Mouse (Mus musculus) liver, postnatal 0 days (tissue): Measurements from ENCODE around the gene Nrtn. TPM values are rescaled to one million over a fixed set of nuclear protein-coding genes. Genes with fewer than 3 reads are reported as not detected.

ENCODE experiments used
- ATAC-seq: fragments of 200-750 bp; cut with Nextera tagmentation; 2 replicates; pipeline ENCODE4 v1.8.0; 2017; ENCODE audit warnings: mild to moderate bottlenecking, moderate library complexity
- DNase-seq: peaks from one replicate; pipeline ENCODE4 v3.0.0-alpha.2; 2016
- H3K27ac ChIP-seq: fragments of 300-500 bp; sonication (generic); 2 replicates; pipeline ENCODE4 v1.5.1; 2014; ENCODE audit warnings: antibody characterized with exemption, moderate library complexity, mild to moderate bottlenecking, low read depth
- H3K27me3 ChIP-seq: fragments of 300-500 bp; sonication (generic); 2 replicates; pipeline ENCODE4 v1.6.1; 2014; ENCODE audit warnings: low read length, control low read depth, mixed read lengths; ENCODE audit not compliant: insufficient read depth
- H3K36me3 ChIP-seq: fragments of 300-500 bp; sonication (generic); replicated peaks from 2 replicates; pipeline ENCODE4 v1.6.1; 2014; ENCODE audit warnings: mild to moderate bottlenecking, control low read depth, low read length, moderate library complexity, mixed read lengths; ENCODE audit not compliant: insufficient read depth
- H3K4me1 ChIP-seq: fragments of 300-500 bp; sonication (generic); 2 replicates; pipeline ENCODE4 v1.6.1; 2014; ENCODE audit warnings: antibody characterized with exemption, mild to moderate bottlenecking, control low read depth; ENCODE audit not compliant: insufficient read depth
- H3K4me2 ChIP-seq: fragments of 300-500 bp; sonication (generic); 2 replicates; pipeline ENCODE4 v1.6.1; 2014; ENCODE audit warnings: low read depth, mild to moderate bottlenecking, low read length, moderate library complexity, mixed read lengths
- H3K4me3 ChIP-seq: fragments of 300-500 bp; sonication (generic); 2 replicates; pipeline ENCODE4 v1.5.1; 2014; ENCODE audit warnings: low read depth, low read length
- H3K9ac ChIP-seq: fragments of 300-500 bp; sonication (generic); replicated peaks from 2 replicates; pipeline ENCODE4 v1.6.1; 2014; ENCODE audit warnings: mild to moderate bottlenecking, moderate library complexity
- H3K9me3 ChIP-seq: fragments of 300-500 bp; sonication (generic); 2 replicates; pipeline ENCODE4 v1.6.1; 2016; ENCODE audit warnings: mild to moderate bottlenecking, control low read depth, low read length, mixed read lengths
- CTCF ChIP-seq: sonication (generic); IDR thresholded peaks from 2 replicates; pipeline ENCODE4 v1.5.1; 2016; ENCODE audit warnings: antibody characterized with exemption, low read depth
- EP300 ChIP-seq: IDR thresholded peaks from 2 replicates; pipeline ENCODE4 v1.6.1; 2016; ENCODE audit warnings: antibody characterized with exemption, low read depth, mild to moderate bottlenecking
- WGBS: fragments of 180-500 bp; shearing (Covaris S2); extraction: QIAGEN DNeasy Blood & Tissue Kit; methylation state at CpG from one replicate; pipeline ENCODE4 v1.1.7; 2014; ENCODE audit not compliant: insufficient replicate concordance; 5-methylcytosine and 5-hydroxymethylcytosine counted together
- polyA plus RNA-seq: library from polyadenylated mRNA; unstranded; fragments of >200 nt; fragmentation: Nextera tagmentation; extraction: Ambion mirVana; gene quantifications from 2 replicates; pipeline ENCODE4 v1.2.1, GENCODE M21; 2015

The Nrtn gene
- polyA plus RNA-seq, 1 experiment from 2014 or later = 1.2 TPM

DNA sequence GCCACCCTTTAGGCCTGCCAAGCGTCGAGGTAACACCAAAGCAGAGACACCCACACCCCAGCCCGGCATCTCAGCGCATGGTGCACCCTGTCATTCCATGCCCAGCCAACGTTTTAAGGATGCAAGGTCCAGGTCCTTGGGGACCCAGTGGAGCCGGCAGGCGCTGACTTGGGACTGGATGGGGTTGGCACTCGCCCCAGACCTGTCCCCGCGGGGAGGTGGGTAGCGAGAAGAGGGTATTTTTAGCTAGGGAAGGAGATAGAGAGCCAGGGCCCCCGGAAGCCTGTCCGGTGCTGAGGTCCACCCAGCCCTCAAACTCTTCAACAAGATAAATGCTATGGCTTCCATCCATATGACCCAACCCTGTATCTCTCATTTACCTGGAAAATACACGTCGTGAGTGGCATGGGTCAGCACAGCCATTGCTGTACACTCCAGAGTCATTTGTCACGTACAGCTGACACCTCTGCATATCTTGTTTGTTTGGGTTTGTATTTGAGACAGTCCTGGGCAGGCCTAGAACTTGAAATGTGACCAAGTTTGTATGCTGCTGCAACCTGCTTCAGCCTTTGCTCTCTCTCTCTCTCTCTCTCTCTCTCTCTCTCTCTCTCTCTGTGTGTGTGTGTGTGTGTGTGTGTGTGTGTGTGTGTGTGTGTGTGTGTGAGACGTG lies 17.1 kb downstream of the Nrtn start:
- Histone ChIP-seq H3K9me3 (no peaks in the 10 kb centered on the region), H3K4me1 (no peaks in the 10 kb centered on the region), H3K27ac (no peak overlapping the region), H3K9ac (no peak overlapping the region), H3K4me3 (no peak overlapping the region), H3K4me2 (no peak overlapping the region), H3K27me3 (no peaks in the 10 kb centered on the region), H3K36me3 (no peaks in the 10 kb centered on the region)
- 74% methylated on average over 17 of the region's 17 CpGs for WGBS
- DNase-seq (no peak), ATAC-seq (no peak)
- no peak for TF ChIP-seq CTCF
- no peak for TF ChIP-seq EP300

DNA sequence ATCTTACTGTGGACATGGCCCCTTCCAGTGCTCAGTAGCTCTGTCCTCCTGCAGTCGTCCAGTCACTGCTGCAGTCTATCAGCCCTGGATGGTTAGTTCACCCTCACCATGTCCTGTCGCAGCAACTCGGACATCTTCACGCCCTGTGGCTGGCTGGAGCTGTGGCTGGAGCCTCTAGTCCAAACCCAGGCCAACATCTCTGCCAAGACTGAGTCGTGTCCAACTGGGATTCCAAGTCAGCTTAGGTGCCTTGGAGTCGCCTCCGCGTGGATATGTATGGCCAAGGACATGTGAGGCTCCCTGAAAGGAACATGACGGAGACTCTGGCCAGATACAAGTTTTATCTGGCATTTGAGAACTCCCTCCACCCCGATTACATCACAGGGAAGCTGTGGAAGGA lies 19.1 kb downstream of the Nrtn start:
- no peaks in the 10 kb centered on the region for H3K27me3 ChIP-seq
- no peak for TF ChIP-seq CTCF
- no peak for TF ChIP-seq EP300
- H3K4me2 ChIP-seq = no peak overlapping the region
- no peak overlapping the region for H3K27ac ChIP-seq
- no peak overlapping the region for H3K9ac ChIP-seq
- no peak overlapping the region for H3K4me3 ChIP-seq
- no peak for ATAC-seq
- no peaks in the 10 kb centered on the region for H3K36me3 ChIP-seq
- no peak for DNase-seq
- no peaks in the 10 kb centered on the region for H3K4me1 ChIP-seq
- 68% methylated on average over 10 of the region's 10 CpGs for WGBS
- no peaks in the 10 kb centered on the region for H3K9me3 ChIP-seq

DNA sequence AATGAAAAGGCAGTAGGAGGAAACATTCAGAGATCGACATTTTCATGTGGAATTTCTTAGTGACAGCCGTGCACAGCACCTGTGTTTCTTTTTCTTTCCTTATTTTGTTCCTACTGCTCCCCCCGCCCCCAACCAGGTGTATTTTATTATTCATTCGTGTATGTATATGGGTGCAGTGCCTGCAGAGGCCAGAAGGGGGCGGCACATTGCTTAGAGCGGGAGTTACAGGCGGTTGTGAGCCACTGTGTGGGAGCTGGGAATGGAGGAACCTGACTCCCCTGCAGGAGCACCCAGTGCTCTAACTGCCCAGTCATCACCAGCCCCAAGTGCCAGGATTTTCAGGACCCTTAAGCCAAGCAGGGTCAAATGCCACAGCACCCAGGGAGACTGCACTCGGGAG lies 20.8 kb downstream of the Nrtn start:
- H3K27me3 ChIP-seq = no peaks in the 10 kb centered on the region

DNA sequence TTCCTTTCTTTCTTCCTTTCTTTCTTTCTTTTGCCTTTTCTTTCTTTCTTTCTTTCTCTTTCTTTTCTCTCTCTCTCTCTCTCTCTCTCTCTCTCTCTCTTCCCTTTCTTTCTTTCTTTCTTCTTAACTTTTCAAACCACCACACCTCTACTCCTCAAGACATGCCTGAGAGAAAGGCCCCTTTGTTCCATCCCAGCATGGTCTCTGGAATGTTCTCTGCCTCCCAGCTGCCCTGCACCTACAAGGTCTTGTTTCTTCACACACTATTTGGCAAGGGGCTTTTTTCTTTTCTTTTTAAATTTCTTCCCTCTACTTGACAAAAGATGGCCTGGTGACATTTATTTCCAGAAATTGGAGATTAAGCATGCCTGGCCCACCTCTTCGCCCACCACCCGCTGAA lies 27.7 kb downstream of the Nrtn start:
- peaks cover 3% of the 10 kb centered on the region; the same call in 1 of the 2 replicates for H3K4me1 ChIP-seq

More for the DNA sequence above, 20.8 kb downstream of the Nrtn start:
- no peak for DNase-seq
- Histone ChIP-seq H3K27ac (no peak overlapping the region), H3K4me2 (no peak overlapping the region), H3K9ac (no peak overlapping the region), H3K4me3 (no peak overlapping the region), H3K9me3 (no peaks in the 10 kb centered on the region), H3K36me3 (no peaks in the 10 kb centered on the region), H3K4me1 (no peaks in the 10 kb centered on the region)
- ATAC-seq = no peak
- TF ChIP-seq EP300 = no peak
- peak; percentile 69 for TF ChIP-seq CTCF
- 39% methylated on average over 8 of the region's 8 CpGs for WGBS

DNA sequence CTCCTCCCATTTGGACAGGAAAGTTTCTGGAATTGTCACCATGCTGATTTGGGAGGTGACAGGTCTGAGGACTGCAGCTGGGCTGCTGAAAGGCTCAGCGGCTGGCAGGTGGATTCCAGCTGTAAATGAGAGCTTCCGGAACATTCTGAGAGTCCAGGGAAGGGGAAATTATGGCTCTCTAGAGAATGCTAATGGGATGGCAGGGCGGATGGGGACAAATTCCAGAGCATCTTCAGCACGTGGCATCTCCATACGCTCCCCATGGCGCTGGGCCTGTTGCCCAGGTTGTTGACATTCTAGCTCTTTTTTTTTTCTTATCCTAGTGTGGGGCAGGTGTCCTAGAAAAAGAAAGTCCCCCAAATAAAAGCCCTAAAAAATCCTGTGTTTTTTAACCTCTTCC lies 28.2 kb downstream of the Nrtn start:
- ATAC-seq (no peak), DNase-seq (no peak)
- no peak overlapping the region for H3K4me3 ChIP-seq
- no peak overlapping the region for H3K9ac ChIP-seq
- no peak for TF ChIP-seq CTCF
- no peak for TF ChIP-seq EP300
- WGBS = 62% methylated on average over 6 of the region's 6 CpGs
- no peaks in the 10 kb centered on the region for H3K36me3 ChIP-seq
- no peak overlapping the region for H3K27ac ChIP-seq
- H3K9me3 ChIP-seq = no peaks in the 10 kb centered on the region
- H3K4me2 ChIP-seq = no peak overlapping the region
- H3K4me1 ChIP-seq = peaks cover 3% of the 10 kb centered on the region; the same call in 1 of the 2 replicates
- peaks cover 6% of the 10 kb centered on the region; the same call in 1 of the 2 replicates for H3K27me3 ChIP-seq

More for the DNA sequence above, 27.7 kb downstream of the Nrtn start:
- Histone ChIP-seq H3K27me3 (peaks cover 6% of the 10 kb centered on the region; the same call in 1 of the 2 replicates), H3K4me3 (no peak overlapping the region), H3K36me3 (no peaks in the 10 kb centered on the region), H3K4me2 (no peak overlapping the region), H3K9ac (no peak overlapping the region), H3K27ac (no peak overlapping the region), H3K9me3 (no peaks in the 10 kb centered on the region)
- TF ChIP-seq EP300 (no peak), CTCF (no peak)
- ATAC-seq = no peak
- 80% methylated on average over 2 of the region's 2 CpGs for WGBS
- DNase-seq = no peak

DNA sequence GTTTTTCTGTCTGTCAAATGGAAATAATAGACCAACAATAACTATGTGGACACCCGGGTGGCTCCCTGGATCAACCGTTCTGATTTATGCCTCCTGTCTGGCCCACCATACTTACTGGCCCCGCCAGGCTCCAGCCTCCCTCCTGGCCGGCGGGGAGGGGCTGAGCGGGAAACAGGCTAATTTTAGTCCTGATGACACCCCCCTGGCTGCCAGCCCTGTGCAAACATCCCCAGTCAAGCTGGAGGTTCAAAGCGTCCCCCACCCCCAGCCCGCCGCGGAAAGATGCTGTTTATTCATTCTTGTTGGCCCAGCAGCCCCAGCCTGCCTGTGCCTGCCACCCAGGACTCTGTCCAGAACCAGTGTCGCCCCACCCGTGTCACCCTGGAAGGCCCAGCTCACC lies 29.2 kb downstream of the Nrtn start:
- Histone ChIP-seq H3K27me3 (peaks cover 6% of the 10 kb centered on the region; the same call in 1 of the 2 replicates), H3K4me2 (no peak overlapping the region), H3K4me3 (no peak overlapping the region), H3K27ac (no peak overlapping the region), H3K9ac (no peak overlapping the region), H3K4me1 (peaks cover 3% of the 10 kb centered on the region; the same call in 1 of the 2 replicates), H3K9me3 (no peaks in the 10 kb centered on the region), H3K36me3 (peaks cover under 1% of the 10 kb centered on the region; the same call in 1 of the 2 replicates)
- ATAC-seq = no peak
- 16% methylated on average over 12 of the region's 12 CpGs for WGBS
- no peak for DNase-seq
- TF ChIP-seq EP300 (no peak), CTCF (no peak)
